In genomic region chr13:31909031-31909430, GRCm38 (mm10) we compare ENCODE assay signal across 12 mouse cellular contexts.
"Had no signal": no experiment of that assay in that cellular context is flagged by ENCODE, and none has a peak within 500 bp of the region (broad histone marks: within the 10 kb centered on the region; RNA-seq: fewer than 3 reads in every experiment).

No protein-coding gene starts in this region.

- DNase-seq: gastrocnemius, postnatal 10 days; gastrocnemius, postnatal 25 days; heart, postnatal 10 days; heart, postnatal 4 days; kidney, adult 18-20 months; kidney, adult 8-10 months; kidney, postnatal 10 days; kidney, postnatal 25 days; kidney, postnatal 4 days; layer of hippocampus, adult 9-11 months; layer of hippocampus, postnatal 36 days; left cerebral cortex, postnatal 4 days had no signal
